Mouse (Mus musculus) midbrain, embryonic 13.5 days (tissue): ENCODE measurements around the gene Sorbs1. TPM values are rescaled to one million over a fixed set of nuclear protein-coding genes. Genes with fewer than 3 reads are reported as not detected.
A peak's percentile ranks its signal among the peaks of the same experiment; 100 is the strongest.

Experiments used
- ATAC-seq: fragments of 200-750 bp; cut with Nextera tagmentation; 2 replicates; pipeline ENCODE4 v1.8.0; 2017; ENCODE audit warnings: mild to moderate bottlenecking, moderate TSS enrichment, moderate library complexity
- H3K27ac ChIP-seq: fragments of 300-500 bp; sonication (generic); 2 replicates; pipeline ENCODE4 v1.5.1; 2015; ENCODE audit warnings: inconsistent platforms, mild to moderate bottlenecking, moderate library complexity
- H3K27me3 ChIP-seq: fragments of 300-500 bp; sonication (generic); 2 replicates; pipeline ENCODE4 v1.6.1; 2015; ENCODE audit warnings: mild to moderate bottlenecking, inconsistent platforms
- H3K36me3 ChIP-seq: fragments of 300-500 bp; sonication (generic); 2 replicates; pipeline ENCODE4 v1.6.1; 2015; ENCODE audit warnings: mild to moderate bottlenecking, inconsistent platforms
- H3K4me1 ChIP-seq: fragments of 300-500 bp; sonication (generic); replicated peaks from 2 replicates; pipeline ENCODE4 v1.6.1; 2015; ENCODE audit warnings: inconsistent platforms
- H3K4me2 ChIP-seq: fragments of 300-500 bp; sonication (generic); replicated peaks from 2 replicates; pipeline ENCODE4 v1.6.1; 2015; ENCODE audit warnings: moderate library complexity, mild to moderate bottlenecking, inconsistent platforms
- H3K4me3 ChIP-seq: fragments of 300-500 bp; sonication (generic); replicated peaks from 2 replicates; pipeline ENCODE4 v1.5.1; 2015; ENCODE audit warnings: mild to moderate bottlenecking, inconsistent platforms
- H3K9ac ChIP-seq: fragments of 300-500 bp; sonication (generic); replicated peaks from 2 replicates; pipeline ENCODE4 v1.6.1; 2015; ENCODE audit warnings: mild to moderate bottlenecking, inconsistent platforms
- H3K9me3 ChIP-seq: fragments of 300-500 bp; sonication (generic); 2 replicates; pipeline ENCODE4 v1.6.1; 2016; ENCODE audit warnings: mild to moderate bottlenecking, inconsistent platforms
- WGBS: fragments of 180-500 bp; shearing (Covaris S2); methylation state at CpG from one replicate; pipeline ENCODE4 v1.1.7; 2015; 5-methylcytosine and 5-hydroxymethylcytosine counted together
- polyA plus RNA-seq: library from polyadenylated mRNA; unstranded; fragments of >200 nt; fragmentation: Nextera tagmentation; extraction: Ambion mirVana; gene quantifications from 2 replicates; pipeline ENCODE4 v1.2.1, GENCODE M21; 2015

Gene Sorbs1
- polyA plus RNA-seq, 1 experiment from 2014 or later = 78.7 TPM

DNA sequence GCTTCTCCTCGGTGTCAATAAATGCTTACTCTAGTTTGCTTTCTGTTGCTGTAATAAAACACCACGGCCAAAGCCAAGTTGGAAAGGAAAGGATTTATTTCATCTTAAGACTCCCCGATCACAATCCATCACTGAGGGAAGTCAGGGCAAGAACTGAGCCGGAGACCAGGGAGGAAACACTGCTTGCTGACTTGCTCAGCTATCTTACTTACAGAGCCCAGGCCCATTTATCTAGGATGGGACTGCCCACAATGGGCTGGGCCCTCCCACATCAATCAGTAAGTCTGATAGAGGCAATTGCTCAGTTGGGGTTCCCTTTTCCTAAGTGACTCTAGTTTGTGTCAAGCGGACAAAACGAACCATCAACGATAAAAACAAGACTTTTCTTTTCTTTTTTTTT, 29.2 kb upstream of the Sorbs1 start:
- no peaks in the 10 kb centered on the region for H3K9me3 ChIP-seq
- no peak overlapping the region for H3K4me2 ChIP-seq
- no peak overlapping the region for H3K4me3 ChIP-seq
- 0 out of 2 replicates have a peak, but pooled peaks cover 5% of the 10 kb centered on the region for H3K27me3 ChIP-seq
- H3K27ac ChIP-seq = no peak overlapping the region
- ATAC-seq = no peak
- 90% methylated on average over 7 of the region's 7 CpGs for WGBS
- H3K36me3 ChIP-seq = no peaks in the 10 kb centered on the region
- no peaks in the 10 kb centered on the region for H3K4me1 ChIP-seq
- no peak overlapping the region for H3K9ac ChIP-seq

DNA sequence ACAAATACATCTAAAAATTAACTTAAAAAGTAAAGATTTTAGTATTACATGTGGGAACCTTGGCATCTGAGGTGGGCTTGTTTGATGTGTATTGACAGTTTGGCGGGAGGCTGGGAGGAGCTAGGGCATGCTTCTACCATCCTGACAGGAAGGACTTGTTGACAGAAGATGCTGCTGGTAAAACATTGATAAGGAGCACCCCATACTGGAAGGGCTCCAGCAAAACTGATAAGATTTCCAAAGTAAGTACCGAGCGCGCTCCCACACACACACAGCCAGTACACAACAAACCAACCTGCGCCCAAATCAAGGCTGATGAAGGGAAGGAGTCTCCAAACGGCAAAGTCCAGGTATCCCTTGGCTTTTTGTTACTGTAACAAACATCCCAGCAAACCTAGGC, 22.9 kb upstream of the Sorbs1 start:
- no peak overlapping the region for H3K4me2 ChIP-seq
- no peak for ATAC-seq
- 91% methylated on average over 6 of the region's 6 CpGs for WGBS

GRCm38 (mm10) chr19:40532525-40532924, 18.9 kb upstream of the Sorbs1 start:
- no peaks in the 10 kb centered on the region; the same call in 1 of the 2 replicates for H3K9me3 ChIP-seq
- no peaks in the 10 kb centered on the region for H3K27me3 ChIP-seq
- no peak overlapping the region for H3K4me3 ChIP-seq
- 86% methylated on average over 5 of the region's 5 CpGs for WGBS
- H3K4me1 ChIP-seq = no peaks in the 10 kb centered on the region
- no peaks in the 10 kb centered on the region for H3K36me3 ChIP-seq
- ATAC-seq = no peak
- no peak overlapping the region for H3K27ac ChIP-seq
- no peak overlapping the region for H3K9ac ChIP-seq
- H3K4me2 ChIP-seq = no peak overlapping the region

More for the DNA sequence above, 22.9 kb upstream of the Sorbs1 start:
- Histone ChIP-seq H3K4me3 (no peak overlapping the region), H3K27ac (no peak overlapping the region), H3K9me3 (no peaks in the 10 kb centered on the region), H3K9ac (no peak overlapping the region), H3K4me1 (no peaks in the 10 kb centered on the region), H3K36me3 (no peaks in the 10 kb centered on the region), H3K27me3 (no peaks in the 10 kb centered on the region)

GRCm38 (mm10) chr19:40530323-40530722, 16.7 kb upstream of the Sorbs1 start:
- Histone ChIP-seq H3K4me2 (no peak overlapping the region), H3K36me3 (no peaks in the 10 kb centered on the region), H3K9ac (no peak overlapping the region), H3K27me3 (no peaks in the 10 kb centered on the region), H3K27ac (no peak overlapping the region), H3K9me3 (no peaks in the 10 kb centered on the region; the same call in 1 of the 2 replicates), H3K4me3 (no peak overlapping the region), H3K4me1 (no peaks in the 10 kb centered on the region)
- ATAC-seq = no peak
- WGBS = 91% methylated on average over 2 of the region's 2 CpGs

GRCm38 (mm10) chr19:40528254-40528653, 14.7 kb upstream of the Sorbs1 start:
- Histone ChIP-seq H3K27ac (no peak overlapping the region), H3K4me1 (no peaks in the 10 kb centered on the region), H3K4me3 (no peak overlapping the region), H3K4me2 (no peak overlapping the region), H3K9me3 (no peaks in the 10 kb centered on the region; the same call in 1 of the 2 replicates), H3K36me3 (no peaks in the 10 kb centered on the region), H3K27me3 (no peaks in the 10 kb centered on the region), H3K9ac (no peak overlapping the region)
- no peak for ATAC-seq

GRCm38 (mm10) chr19:40526367-40527014, 12.9 kb upstream of the Sorbs1 start:
- Histone ChIP-seq H3K4me3 (no peak overlapping the region), H3K4me1 (no peaks in the 10 kb centered on the region), H3K9me3 (no peaks in the 10 kb centered on the region; the same call in 1 of the 2 replicates), H3K27ac (no peak overlapping the region), H3K4me2 (no peak overlapping the region), H3K9ac (no peak overlapping the region), H3K27me3 (no peaks in the 10 kb centered on the region), H3K36me3 (no peaks in the 10 kb centered on the region)
- ATAC-seq = no peak
- 87% methylated on average over 9 of the region's 9 CpGs for WGBS

DNA sequence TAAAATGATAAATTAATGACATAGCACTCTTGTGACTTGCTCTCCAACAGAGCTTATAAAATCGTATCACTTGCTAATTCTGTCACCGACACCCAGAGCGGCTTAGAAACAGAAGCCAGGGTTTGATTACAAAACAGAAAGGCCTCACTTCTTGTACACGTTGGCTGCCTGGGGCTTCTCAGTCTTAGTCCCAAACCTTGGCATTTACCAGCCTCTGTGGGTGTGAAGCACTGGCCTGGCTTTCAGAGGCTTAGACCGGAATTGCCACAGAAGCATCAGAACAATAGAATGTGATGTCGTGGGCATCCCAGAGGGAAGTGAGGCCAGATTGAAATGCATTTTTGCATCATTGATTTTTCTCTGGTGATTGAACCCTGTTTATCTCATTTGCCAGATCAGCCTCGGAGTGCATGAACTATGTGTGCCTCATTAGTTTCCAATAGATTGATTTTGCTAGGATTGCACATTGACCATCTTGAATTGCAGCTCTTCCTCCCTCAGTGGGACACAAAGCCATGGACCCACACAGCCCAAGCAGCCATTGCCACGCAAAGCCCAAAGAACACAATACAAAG, 9.9 kb upstream of the Sorbs1 start:
- Histone ChIP-seq H3K9me3 (no peaks in the 10 kb centered on the region), H3K27ac (no peak overlapping the region), H3K36me3 (no peaks in the 10 kb centered on the region), H3K9ac (no peak overlapping the region), H3K4me1 (no peaks in the 10 kb centered on the region), H3K27me3 (no peaks in the 10 kb centered on the region), H3K4me2 (no peak overlapping the region), H3K4me3 (no peak overlapping the region)
- WGBS = 55% methylated on average over 8 of the region's 8 CpGs
- ATAC-seq = no peak

GRCm38 (mm10) chr19:40520403-40520802, 6.8 kb upstream of the Sorbs1 start:
- H3K36me3 ChIP-seq = no peaks in the 10 kb centered on the region
- H3K9me3 ChIP-seq = no peaks in the 10 kb centered on the region
- H3K4me3 ChIP-seq = no peak overlapping the region
- 89% methylated on average over 5 of the region's 5 CpGs for WGBS
- H3K27me3 ChIP-seq = no peaks in the 10 kb centered on the region
- H3K4me2 ChIP-seq = no peak overlapping the region
- no peak overlapping the region for H3K9ac ChIP-seq
- no peak overlapping the region for H3K27ac ChIP-seq
- no peaks in the 10 kb centered on the region for H3K4me1 ChIP-seq
- no peak for ATAC-seq

- WGBS = 82% methylated on average over 1 of the region's 1 CpGs
Measured at GRCm38 (mm10) chr19:40518706-40519105, 5.1 kb upstream of the Sorbs1 start.

DNA sequence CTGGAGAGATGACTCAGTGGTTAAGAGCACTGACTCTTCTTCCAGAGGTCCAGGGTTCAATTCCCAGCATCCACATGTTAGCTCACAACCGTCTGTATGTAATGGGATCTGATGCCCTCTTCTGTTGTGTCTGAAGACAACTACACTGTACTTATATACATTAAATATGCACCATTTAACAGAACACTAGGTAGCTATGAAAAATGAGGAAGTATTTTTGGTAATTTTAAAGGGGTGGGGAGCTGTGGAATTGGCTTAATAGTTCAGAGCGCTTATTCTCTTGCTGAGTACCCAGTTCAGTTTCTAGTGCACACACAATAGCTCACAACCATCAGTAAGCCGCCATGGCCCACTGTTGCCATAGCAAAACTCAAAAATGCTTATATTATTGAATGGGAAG, 2.0 kb upstream of the Sorbs1 start:
- no peak overlapping the region for H3K4me2 ChIP-seq
- H3K27me3 ChIP-seq = no peaks in the 10 kb centered on the region
- H3K9me3 ChIP-seq = no peaks in the 10 kb centered on the region
- H3K36me3 ChIP-seq = no peaks in the 10 kb centered on the region
- ATAC-seq = no peak
- no peak overlapping the region for H3K4me3 ChIP-seq
- 89% methylated on average over 3 of the region's 3 CpGs for WGBS
- no peak overlapping the region for H3K27ac ChIP-seq
- H3K9ac ChIP-seq = no peak overlapping the region
- H3K4me1 ChIP-seq = peaks cover 18% of the 10 kb centered on the region

More at GRCm38 (mm10) chr19:40518706-40519105, 5.1 kb upstream of the Sorbs1 start:
- no peaks in the 10 kb centered on the region for H3K27me3 ChIP-seq
- no peaks in the 10 kb centered on the region for H3K4me1 ChIP-seq
- ATAC-seq = no peak
- H3K27ac ChIP-seq = no peak overlapping the region
- no peak overlapping the region for H3K4me3 ChIP-seq
- H3K9ac ChIP-seq = no peak overlapping the region
- H3K4me2 ChIP-seq = no peak overlapping the region
- no peaks in the 10 kb centered on the region for H3K9me3 ChIP-seq
- H3K36me3 ChIP-seq = no peaks in the 10 kb centered on the region

DNA sequence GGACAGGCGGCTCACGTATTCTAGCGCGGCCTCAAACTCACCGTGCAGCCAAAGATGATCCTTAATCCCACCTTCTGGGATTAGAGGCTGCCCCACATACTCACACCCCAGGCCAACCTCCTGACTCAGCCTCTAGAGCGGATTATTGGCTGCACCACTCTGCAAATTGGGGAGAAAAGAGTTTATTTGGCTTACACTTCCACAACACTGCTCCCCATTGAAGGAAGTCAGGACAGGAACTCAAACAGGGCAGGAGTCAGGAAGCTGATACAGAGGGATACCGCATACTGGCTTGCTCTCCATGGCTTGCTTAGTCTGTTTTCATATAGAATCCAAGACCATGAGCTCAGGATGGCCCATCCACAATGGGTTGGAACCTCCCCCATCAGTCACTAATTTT, 797 bp upstream of the Sorbs1 start:
- no peaks in the 10 kb centered on the region for H3K36me3 ChIP-seq
- no peak for ATAC-seq
- H3K27me3 ChIP-seq = no peaks in the 10 kb centered on the region
- no peak overlapping the region for H3K4me2 ChIP-seq
- 72% methylated on average over 7 of the region's 7 CpGs for WGBS
- H3K4me1 ChIP-seq = peaks cover 28% of the 10 kb centered on the region
- H3K9ac ChIP-seq = no peak overlapping the region
- no peaks in the 10 kb centered on the region for H3K9me3 ChIP-seq
- no peak overlapping the region for H3K27ac ChIP-seq
- H3K4me3 ChIP-seq = no peak overlapping the region

- Histone ChIP-seq H3K4me2 (peak overlapping the region; percentile 84), H3K9ac (peak overlapping the region; percentile 90), H3K9me3 (no peaks in the 10 kb centered on the region), H3K4me1 (peaks cover 33% of the 10 kb centered on the region), H3K27ac (peak overlapping the region; percentile 94), H3K36me3 (0 out of 2 replicates have a peak, but pooled peaks cover 2% of the 10 kb centered on the region), H3K27me3 (no peaks in the 10 kb centered on the region), H3K4me3 (peak overlapping the region; percentile 85)
- ATAC-seq = peak; percentile 56
- under 1% methylated on average over 33 of the region's 34 CpGs for WGBS
Measured at GRCm38 (mm10) chr19:40512500-40513421, 818 bp downstream of the Sorbs1 start.
